Mouse (Mus musculus): ENCODE results near the gene Muc3a. TPM values are rescaled to one million over a fixed set of nuclear protein-coding genes. Genes with fewer than 3 reads are reported as not detected.

Muc3a gene
- 0.11 TPM in 1 of 2 replicates, not detected in the other for polyA plus RNA-seq (2014; fragmentation: Nextera tagmentation; extraction: Ambion mirVana)

DNA sequence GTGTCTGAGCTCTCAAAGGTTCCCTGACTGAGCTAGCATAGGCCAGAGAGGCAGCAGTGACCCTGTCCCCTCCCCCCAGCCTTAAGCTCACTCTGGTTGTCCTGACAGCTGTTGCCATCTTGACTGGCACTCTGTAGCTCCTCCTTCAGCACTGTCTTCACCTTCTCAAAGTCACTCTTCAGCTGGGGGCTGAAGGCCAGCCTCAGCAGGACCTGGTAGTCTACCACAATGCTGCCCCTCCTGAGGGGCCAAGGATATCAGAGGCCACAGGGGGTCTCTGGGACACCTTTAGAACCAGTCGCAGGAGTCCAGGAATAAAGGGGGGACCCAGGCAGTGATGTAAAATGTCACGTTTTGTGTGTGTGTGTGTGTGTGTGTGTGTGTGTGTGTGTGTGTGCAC is at the start of gene Muc3a:
TSS of gene Muc3a (minus strand) at position 101 of the 400 bp plus-strand sequence.
- H3K4me1 ChIP-seq (ENCODE audit: control insufficient read depth, insufficient read depth, low read length) = no peaks in the 10 kb centered on the region
- 69% methylated on average over 2 of the region's 2 CpGs for WGBS

DNA sequence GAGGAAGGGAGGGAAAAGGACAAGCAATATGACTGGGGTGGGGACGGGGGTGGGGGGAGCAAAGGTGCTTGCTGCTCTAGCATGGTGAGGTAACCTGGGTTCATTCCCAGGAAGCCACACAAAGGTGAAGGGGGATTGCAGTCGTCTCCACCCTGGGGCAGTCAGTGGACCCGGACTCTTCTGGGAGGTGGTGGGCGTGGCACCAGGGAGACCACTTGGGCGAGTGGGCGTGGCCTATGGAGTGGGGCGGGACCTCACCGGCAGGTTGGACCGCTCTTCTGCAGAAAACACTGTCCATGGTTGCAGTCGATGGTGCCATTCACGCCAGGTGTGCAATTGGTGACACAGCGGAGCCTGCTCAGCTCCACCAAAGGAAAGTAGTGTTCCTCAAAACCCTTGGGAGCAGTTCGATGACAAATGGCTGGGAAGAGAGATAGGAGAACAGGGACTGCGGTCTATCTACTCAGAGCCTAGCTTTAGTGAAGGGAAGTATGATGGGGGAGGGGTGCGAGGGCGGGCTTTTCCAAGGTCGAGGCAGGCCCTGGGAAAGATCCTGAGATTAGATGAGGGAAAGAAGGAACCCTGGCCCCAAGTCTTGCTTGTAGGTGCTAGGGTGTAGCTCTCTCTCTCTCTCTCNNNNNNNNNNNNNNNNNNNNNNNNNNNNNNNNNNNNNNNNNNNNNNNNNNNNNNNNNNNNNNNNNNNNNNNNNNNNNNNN is 917 bp downstream of the Muc3a start:
- Histone ChIP-seq H3K27ac (ENCODE audit: low read depth, low read length) (no peak overlapping the region), H3K36me3 (ENCODE audit: control insufficient read depth, insufficient read depth, low read length) (no peaks in the 10 kb centered on the region), H3K9me3 (replicated peaks; ENCODE audit: control insufficient read depth, low read length) (no peaks in the 10 kb centered on the region), H3K4me3 (ENCODE audit: low read depth, low read length) (no peak overlapping the region), H3K27me3 (replicated peaks; ENCODE audit: control insufficient read depth, insufficient read depth, low read length) (no peaks in the 10 kb centered on the region), H3K9ac (ENCODE audit: low read length) (no peak overlapping the region), H3K4me2 (ENCODE audit: low read length) (no peak overlapping the region), H3K4me1 (ENCODE audit: control insufficient read depth, insufficient read depth, low read length) (no peaks in the 10 kb centered on the region)
- WGBS = 23% methylated on average over 17 of the region's 17 CpGs
- ATAC-seq (no peak), DNase-seq (ENCODE audit: low spot score) (no peak)

More for the DNA sequence above, at the start of gene Muc3a:
- Histone ChIP-seq H3K36me3 (ENCODE audit: control insufficient read depth, insufficient read depth, low read length) (no peaks in the 10 kb centered on the region), H3K4me2 (ENCODE audit: low read length) (no peak within 1 kb of the TSS), H3K27me3 (replicated peaks; ENCODE audit: control insufficient read depth, insufficient read depth, low read length) (no peaks in the 10 kb centered on the region), H3K27ac (ENCODE audit: low read depth, low read length) (no peak within 1 kb of the TSS), H3K4me3 (ENCODE audit: low read depth, low read length) (no peak within 1 kb of the TSS), H3K9ac (ENCODE audit: low read length) (no peak within 1 kb of the TSS), H3K9me3 (replicated peaks; ENCODE audit: control insufficient read depth, low read length) (no peaks in the 10 kb centered on the region)
- ATAC-seq (no peak), DNase-seq (ENCODE audit: low spot score) (no peak)

DNA sequence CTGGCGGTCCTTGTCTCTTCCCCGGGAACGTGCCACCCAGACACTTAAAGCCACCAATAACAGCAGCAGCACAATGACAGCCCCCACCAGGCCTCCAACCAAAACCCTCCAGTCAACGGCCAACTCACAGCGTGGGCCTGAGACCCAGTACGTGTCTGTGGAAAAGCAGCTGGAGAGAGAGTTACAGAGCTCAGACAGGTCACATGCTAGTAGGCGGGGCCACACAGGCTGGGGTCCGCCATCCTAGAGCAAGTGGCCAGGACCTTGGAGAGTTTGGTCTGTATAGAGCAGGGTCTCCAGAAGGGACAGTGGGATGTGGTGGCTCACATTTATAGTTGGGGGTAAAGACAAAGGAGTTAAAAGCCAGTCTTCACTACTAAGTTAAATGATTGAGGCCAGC is 1.5 kb downstream of the Muc3a start:
- Histone ChIP-seq H3K4me3 (ENCODE audit: low read depth, low read length) (no peak overlapping the region), H3K27me3 (replicated peaks; ENCODE audit: control insufficient read depth, insufficient read depth, low read length) (no peaks in the 10 kb centered on the region), H3K9me3 (replicated peaks; ENCODE audit: control insufficient read depth, low read length) (no peaks in the 10 kb centered on the region), H3K27ac (ENCODE audit: low read depth, low read length) (no peak overlapping the region), H3K4me1 (ENCODE audit: control insufficient read depth, insufficient read depth, low read length) (no peaks in the 10 kb centered on the region), H3K4me2 (ENCODE audit: low read length) (no peak overlapping the region), H3K36me3 (ENCODE audit: control insufficient read depth, insufficient read depth, low read length) (no peaks in the 10 kb centered on the region), H3K9ac (ENCODE audit: low read length) (no peak overlapping the region)
- ATAC-seq = no peak
- WGBS = 66% methylated on average over 8 of the region's 8 CpGs
- DNase-seq (ENCODE audit: low spot score) = no peak

DNA sequence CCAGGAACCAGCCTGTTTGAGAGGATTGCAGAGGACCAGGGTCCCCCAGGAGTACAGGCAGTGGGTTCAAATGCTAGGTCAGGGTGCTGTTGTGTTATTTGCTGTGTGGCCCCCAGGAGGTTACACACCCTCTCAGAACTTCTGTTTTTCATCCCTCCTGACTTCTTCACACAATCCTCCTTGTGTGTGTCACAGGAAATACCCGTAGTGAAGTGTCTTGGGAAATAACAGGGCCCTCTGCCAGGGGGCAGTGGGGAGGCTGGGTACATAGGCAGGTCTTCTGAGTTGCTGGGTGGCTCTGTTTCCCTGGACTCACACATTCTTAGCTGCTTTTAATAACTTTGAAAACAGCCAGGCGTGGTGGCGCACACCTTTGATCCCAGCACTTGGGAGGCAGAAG is 6.9 kb downstream of the Muc3a start:
- Histone ChIP-seq H3K4me1 (ENCODE audit: control insufficient read depth, insufficient read depth, low read length) (no peaks in the 10 kb centered on the region), H3K4me3 (ENCODE audit: low read depth, low read length) (no peak overlapping the region), H3K27ac (ENCODE audit: low read depth, low read length) (no peak overlapping the region), H3K27me3 (replicated peaks; ENCODE audit: control insufficient read depth, insufficient read depth, low read length) (no peaks in the 10 kb centered on the region), H3K9me3 (replicated peaks; ENCODE audit: control insufficient read depth, low read length) (no peaks in the 10 kb centered on the region), H3K9ac (ENCODE audit: low read length) (no peak overlapping the region), H3K36me3 (ENCODE audit: control insufficient read depth, insufficient read depth, low read length) (no peaks in the 10 kb centered on the region), H3K4me2 (ENCODE audit: low read length) (no peak overlapping the region)
- no peak for DNase-seq (ENCODE audit: low spot score)
- WGBS = 76% methylated on average over 3 of the region's 3 CpGs
- ATAC-seq = no peak

DNA sequence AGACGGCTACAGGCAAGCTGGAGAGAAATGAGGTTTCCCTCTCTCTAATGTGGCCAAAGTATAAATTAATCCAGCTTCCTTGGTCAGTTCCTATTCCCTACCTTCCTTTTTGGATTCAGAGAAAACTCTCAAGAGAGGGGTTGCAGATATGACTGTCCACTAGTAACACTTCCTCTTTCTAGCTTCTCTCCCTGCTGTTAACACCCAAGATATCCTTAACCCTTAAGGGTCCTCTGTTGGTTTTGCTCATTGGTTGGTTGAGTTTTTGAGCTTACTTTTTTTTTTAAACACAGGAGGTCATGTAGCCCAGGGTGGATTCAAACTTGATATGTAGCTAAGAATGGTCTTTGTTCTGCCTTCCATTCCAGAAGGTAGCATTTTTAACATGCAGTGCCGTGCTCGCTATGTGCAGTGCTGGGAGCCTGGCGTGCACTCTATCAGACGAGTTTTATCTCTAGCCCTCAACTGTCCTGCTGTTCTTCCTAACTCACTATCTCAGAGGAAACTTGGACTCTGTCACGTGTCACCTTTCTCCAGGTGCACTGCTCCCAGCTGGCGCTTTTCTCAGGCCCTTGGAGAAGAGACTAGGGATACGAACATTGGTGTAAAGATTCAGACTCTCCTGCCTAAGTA is 17.6 kb downstream of the Muc3a start:
- Histone ChIP-seq H3K4me1 (ENCODE audit: control insufficient read depth, insufficient read depth, low read length) (no peaks in the 10 kb centered on the region), H3K9ac (ENCODE audit: low read length) (no peak overlapping the region), H3K4me3 (ENCODE audit: low read depth, low read length) (no peak overlapping the region), H3K9me3 (replicated peaks; ENCODE audit: control insufficient read depth, low read length) (no peaks in the 10 kb centered on the region), H3K27ac (ENCODE audit: low read depth, low read length) (no peak overlapping the region), H3K36me3 (ENCODE audit: control insufficient read depth, insufficient read depth, low read length) (no peaks in the 10 kb centered on the region), H3K4me2 (ENCODE audit: low read length) (no peak overlapping the region), H3K27me3 (replicated peaks; ENCODE audit: control insufficient read depth, insufficient read depth, low read length) (no peaks in the 10 kb centered on the region)
- WGBS = 85% methylated on average over 8 of the region's 8 CpGs
- DNase-seq (ENCODE audit: low spot score) = no peak
- no peak for ATAC-seq

DNA sequence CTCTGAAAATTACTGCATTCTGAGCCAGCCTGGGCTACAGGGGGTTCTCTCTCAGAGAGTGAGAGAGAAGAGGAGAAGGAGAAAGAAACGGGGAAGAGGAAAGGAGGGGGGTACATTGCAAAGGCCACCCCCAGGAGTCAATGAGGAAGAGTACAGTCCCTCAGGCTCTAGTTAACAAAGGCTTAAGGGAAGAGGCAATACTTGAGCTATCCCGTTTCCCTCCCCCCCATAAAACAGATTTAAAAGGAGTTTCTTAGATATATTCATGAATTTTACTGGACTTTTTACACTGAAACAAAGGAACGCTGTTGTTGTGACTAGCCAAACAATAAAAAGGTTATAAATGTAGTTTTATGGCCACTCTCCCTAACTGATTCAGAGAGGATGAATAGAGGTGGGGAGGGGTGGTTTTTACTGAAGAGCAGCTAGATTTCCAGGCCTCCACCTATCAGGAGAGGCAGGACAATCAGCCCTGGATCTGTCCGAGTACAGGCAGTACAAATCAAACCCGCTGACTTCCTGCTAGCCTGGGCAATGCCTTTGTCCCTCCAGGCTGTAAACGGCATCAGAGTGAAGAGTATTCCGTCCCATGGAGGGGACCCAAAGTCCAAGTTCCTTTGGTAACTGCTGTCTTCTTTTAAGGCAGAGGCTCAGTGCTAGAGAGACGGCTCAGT is 18.8 kb downstream of the Muc3a start:
- 75% methylated on average over 8 of the region's 8 CpGs for WGBS
- no peak for ATAC-seq
- DNase-seq (ENCODE audit: low spot score) = no peak
- H3K27ac ChIP-seq (ENCODE audit: low read depth, low read length) = no peak overlapping the region
- no peak overlapping the region for H3K9ac ChIP-seq (ENCODE audit: low read length)
- no peaks in the 10 kb centered on the region for H3K4me1 ChIP-seq (ENCODE audit: control insufficient read depth, insufficient read depth, low read length)
- H3K4me2 ChIP-seq (ENCODE audit: low read length) = no peak overlapping the region
- no peaks in the 10 kb centered on the region for H3K27me3 ChIP-seq (replicated peaks; ENCODE audit: control insufficient read depth, insufficient read depth, low read length)
- no peaks in the 10 kb centered on the region for H3K9me3 ChIP-seq (replicated peaks; ENCODE audit: control insufficient read depth, low read length)
- H3K36me3 ChIP-seq (ENCODE audit: control insufficient read depth, insufficient read depth, low read length) = no peaks in the 10 kb centered on the region
- H3K4me3 ChIP-seq (ENCODE audit: low read depth, low read length) = no peak overlapping the region

DNA sequence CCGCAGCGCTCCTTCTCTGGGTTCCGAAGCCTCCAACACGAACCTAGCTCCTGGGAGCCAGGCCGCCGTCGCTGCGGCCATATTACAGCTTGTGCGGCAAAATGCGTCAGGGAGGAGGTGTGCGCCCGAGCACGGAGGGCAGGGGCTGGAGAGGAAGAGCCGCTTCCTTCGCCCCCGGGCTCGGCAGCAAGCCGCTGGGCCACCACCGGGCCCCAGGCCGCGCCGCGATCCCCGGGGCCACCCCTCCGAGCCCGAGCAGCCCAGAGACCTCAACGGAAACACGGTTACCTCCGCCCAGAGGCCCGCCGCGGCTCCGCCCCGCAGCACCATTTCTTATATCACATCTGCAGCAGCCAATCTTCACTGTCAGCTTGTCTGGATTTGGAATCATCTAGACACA is 22.9 kb downstream of the Muc3a start:
- DNase-seq (ENCODE audit: low spot score) = peak; percentile 36
- H3K36me3 ChIP-seq (ENCODE audit: control insufficient read depth, insufficient read depth, low read length) = no peaks in the 10 kb centered on the region
- H3K4me3 ChIP-seq (ENCODE audit: low read depth, low read length) = peak overlapping the region; percentile 45
- H3K27ac ChIP-seq (ENCODE audit: low read depth, low read length) = no peak overlapping the region
- H3K4me2 ChIP-seq (ENCODE audit: low read length) = peak overlapping the region; percentile 69
- WGBS = 4% methylated on average over 34 of the region's 34 CpGs
- H3K27me3 ChIP-seq (replicated peaks; ENCODE audit: control insufficient read depth, insufficient read depth, low read length) = no peaks in the 10 kb centered on the region
- no peaks in the 10 kb centered on the region for H3K9me3 ChIP-seq (replicated peaks; ENCODE audit: control insufficient read depth, low read length)
- no peak for ATAC-seq
- peak overlapping the region; percentile 72 for H3K9ac ChIP-seq (ENCODE audit: low read length)
- H3K4me1 ChIP-seq (ENCODE audit: control insufficient read depth, insufficient read depth, low read length) = no peaks in the 10 kb centered on the region

DNA sequence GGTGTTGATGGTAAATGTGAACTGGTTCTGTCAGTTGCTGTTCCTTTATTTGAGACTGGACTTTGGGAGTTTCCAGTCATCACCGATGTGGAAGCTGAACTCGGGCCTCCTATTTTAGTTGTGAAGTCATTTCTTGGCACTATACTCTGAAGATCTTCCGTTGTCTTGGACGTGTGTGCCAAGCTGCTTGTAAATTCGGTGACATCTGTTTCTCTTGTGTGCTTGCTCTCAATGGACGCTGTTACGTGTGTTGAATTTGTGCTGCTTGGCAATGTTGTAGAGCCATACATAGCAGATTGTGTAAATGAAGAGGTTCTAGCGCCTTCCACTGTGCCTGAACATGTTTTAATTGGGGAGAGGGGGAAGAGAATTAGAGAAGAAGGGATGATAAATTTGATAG is 26.8 kb downstream of the Muc3a start:
- Histone ChIP-seq H3K4me1 (ENCODE audit: control insufficient read depth, insufficient read depth, low read length) (no peaks in the 10 kb centered on the region), H3K9ac (ENCODE audit: low read length) (no peak overlapping the region), H3K9me3 (replicated peaks; ENCODE audit: control insufficient read depth, low read length) (no peaks in the 10 kb centered on the region), H3K27ac (ENCODE audit: low read depth, low read length) (no peak overlapping the region), H3K27me3 (replicated peaks; ENCODE audit: control insufficient read depth, insufficient read depth, low read length) (no peaks in the 10 kb centered on the region), H3K36me3 (ENCODE audit: control insufficient read depth, insufficient read depth, low read length) (no peaks in the 10 kb centered on the region), H3K4me2 (ENCODE audit: low read length) (no peak overlapping the region), H3K4me3 (ENCODE audit: low read depth, low read length) (no peak overlapping the region)
- DNase-seq (ENCODE audit: low spot score) (peak; percentile 63), ATAC-seq (no peak)
- 66% methylated on average over 8 of the region's 8 CpGs for WGBS
